Mouse (Mus musculus): ENCODE measurements at regions not wholly inside any gene's neighbourhood (a gene's known extent, or its start where the extent isn't known, plus 50 kb on each side); places are given as distances from the start of the nearest gene placed in this dataset.

DNA sequence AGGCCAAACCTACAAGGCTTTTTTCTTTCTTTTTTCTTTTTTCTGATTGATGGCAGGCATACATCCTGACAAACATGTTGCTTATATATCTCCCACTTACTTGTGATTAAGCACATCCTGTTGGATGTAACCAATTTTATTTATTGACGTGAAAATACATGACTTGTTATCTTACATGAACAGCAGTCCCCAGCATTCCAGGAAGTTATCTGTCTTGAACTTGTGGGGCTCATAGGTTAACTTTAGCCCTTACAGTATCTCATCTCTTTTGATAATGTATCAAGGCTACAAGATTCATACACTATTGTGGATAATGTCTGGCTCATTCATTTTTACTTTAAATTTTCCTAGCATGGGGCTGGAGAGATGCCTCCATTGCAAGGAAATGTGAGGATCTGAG, 852.0 kb upstream of the Agtr1b start:
- DNase-seq (ENCODE audit: low read depth), result no peak

DNA sequence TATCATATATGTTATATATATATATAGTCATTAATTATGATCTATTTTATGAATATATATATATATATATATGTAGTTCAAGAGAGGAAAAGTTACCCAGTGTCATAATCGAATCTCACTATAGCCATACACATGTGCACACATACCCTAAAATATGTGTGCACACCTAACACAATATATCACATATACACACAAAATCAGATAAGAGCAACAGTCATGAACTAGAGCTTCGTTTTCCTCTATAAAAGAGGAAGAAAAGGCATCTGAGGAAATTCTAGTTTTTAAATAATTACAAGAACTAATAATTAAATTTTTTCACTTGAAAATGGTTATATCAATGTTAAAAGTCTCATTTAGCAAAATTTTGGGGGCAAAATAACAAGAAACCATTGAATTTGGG, 835.3 kb upstream of the Tbl1xr1 start:
- no peak for DNase-seq (ENCODE audit: low read depth)

DNA sequence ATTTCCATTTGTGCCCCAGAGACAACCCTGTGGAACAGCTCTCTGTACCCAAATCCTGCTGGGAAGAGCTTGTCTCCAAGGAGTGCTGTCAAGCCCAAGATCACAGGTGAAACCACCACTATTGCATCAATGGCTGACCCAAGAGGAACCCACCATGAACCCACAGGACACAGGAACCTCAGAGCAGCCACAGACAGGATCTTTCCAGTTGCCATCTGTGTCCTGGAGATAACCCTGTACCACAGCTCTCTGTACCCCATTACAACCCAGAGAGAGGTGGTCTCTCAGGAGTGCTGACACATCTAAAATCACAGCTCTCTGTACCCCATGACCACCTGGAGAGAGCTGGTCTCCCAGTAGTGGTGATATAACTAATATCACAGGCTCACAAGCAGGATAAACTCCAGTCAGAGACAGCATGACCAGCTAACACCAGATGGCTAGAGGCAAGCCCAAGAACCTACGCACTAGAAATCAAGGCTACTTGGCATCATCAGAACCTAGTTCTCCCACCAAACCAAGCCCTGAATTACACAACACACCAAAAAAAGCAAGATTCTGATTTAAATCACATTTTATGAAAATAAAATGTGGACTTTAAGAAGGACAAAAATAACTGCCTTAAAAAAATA, 820.2 kb upstream of the Tbl1xr1 start:
- DNase-seq (ENCODE audit: low read depth), result peak; percentile 49

DNA sequence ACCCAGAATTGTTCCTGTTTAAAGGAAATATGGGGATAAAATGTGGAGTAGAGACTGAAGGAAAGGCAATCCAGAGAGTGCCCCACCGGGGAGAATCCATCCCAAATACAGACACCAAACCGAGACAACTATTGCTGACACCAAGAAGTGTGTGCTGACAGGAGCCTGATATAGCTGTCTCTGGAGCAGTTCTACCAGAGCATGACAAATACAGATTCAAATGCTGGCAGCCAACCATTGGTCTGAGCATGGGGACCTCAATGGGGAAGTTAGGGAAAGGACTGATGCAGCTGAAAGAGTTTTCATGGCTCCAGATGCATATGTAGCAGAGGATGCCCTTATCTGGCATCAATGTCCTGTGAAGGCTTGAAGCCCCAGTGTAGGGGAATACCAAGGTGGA, 813.1 kb upstream of the Tbl1xr1 start:
- no peak for DNase-seq (ENCODE audit: low read depth)

DNA sequence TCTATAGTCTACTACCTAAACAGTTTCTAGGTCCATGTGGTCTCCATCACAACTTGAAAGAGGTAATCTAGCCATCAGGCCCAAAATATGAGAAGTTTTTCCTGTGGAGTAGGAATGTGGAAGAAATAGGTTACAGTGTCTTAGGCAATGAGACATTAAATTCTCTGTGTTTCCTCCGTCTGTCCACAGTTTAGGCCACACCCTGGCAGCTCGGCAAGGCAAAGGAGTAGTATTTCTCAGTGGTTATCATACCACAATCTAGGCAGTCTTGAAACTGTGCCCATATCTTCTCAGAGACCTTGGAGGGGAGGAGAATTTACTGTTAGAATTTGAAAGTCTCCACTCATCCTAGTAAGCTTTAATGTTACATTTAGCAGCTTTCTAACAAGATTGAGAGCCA, 811.0 kb upstream of the Tbl1xr1 start:
- DNase-seq (ENCODE audit: low read depth), result peak; percentile 58

DNA sequence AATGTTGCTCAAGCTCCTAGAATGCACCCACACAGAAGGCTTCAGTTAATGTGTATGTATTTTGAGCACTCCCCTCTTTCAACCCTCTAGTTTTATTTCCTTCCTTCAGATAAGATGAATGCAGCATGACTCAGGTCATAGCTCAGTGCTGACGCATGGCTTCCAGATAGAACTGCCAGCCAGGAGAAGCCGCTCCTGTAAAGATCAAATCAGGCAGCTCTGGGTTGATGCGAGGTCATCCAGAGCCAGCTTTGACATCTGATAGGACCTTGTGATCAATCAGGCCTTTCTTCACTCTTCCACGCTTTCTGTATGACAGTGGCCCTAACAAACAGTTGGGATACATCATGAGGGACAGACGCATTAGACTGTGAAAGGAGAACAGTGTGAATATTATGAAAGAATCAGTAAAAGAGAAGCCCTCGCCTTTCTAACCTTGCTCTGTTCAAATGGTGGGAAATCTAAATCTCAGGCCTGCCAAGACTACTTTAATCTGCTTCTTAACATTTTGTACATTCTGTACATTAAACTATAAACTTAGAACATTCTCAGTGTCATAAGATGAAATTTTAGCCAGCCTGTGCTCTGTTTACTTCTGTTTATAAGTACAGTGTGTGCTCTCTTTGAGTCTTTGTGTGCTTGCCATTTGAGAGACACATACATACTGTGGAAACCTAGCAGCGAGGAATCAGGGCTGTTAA, 807.9 kb upstream of the Tbl1xr1 start:
- peak; percentile 79 for DNase-seq (ENCODE audit: low read depth)

DNA sequence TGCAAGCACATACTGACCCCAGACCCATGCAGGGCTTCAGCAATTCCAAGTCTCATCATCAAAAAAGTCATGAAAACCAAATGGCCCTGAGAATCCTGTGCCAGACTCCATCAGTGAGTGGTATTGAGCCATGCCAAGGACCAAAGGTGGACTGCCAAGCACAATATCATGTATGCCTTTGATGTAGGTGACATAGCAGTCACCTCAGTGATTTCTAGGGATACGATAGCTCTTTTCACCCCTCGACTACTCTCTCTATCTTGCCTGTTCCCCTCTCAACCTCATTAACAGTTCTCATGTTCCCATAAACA, 807.4 kb upstream of the Tbl1xr1 start:
- DNase-seq (ENCODE audit: low read depth), result no peak

DNA sequence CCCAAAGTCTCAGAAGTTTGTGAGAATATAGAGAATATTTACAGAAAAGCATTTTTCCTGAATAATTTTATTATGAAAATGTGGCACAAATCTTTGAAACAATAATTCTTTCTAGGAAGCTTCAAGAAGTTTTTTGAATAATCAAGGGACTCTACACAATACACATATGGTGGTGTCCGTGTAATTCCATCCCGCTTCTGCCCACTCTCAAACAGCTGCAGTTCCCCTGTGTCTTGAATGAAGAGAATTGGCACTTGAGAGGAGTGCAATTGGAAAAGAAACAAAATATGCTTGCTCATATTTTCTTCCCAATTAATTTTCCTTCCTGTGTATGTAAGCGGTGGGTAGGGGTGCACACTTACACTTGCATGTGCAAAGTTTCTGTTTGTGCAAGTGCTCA, 805.7 kb upstream of the Tbl1xr1 start:
- no peak for DNase-seq (ENCODE audit: low read depth)

DNA sequence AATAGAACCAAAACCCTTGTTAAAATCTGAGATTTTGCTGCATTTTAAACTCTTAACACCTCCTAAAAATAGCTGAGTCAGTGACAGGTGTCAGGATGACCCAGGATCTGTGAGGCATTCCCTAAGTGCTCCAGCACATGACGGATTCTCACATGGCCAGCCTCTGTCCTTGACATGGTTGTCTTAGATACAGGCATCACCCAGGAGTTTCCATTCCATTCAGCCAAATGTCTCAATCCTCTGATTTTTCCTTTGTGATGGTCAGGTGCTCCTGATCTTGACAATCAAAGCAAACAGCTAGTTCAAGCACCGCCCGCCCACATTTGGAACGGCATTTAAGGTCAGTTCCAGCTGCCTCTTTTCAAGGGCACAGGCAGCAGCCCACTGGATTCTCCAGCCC, 804.2 kb upstream of the Tbl1xr1 start:
- DNase-seq (ENCODE audit: low read depth), result no peak

DNA sequence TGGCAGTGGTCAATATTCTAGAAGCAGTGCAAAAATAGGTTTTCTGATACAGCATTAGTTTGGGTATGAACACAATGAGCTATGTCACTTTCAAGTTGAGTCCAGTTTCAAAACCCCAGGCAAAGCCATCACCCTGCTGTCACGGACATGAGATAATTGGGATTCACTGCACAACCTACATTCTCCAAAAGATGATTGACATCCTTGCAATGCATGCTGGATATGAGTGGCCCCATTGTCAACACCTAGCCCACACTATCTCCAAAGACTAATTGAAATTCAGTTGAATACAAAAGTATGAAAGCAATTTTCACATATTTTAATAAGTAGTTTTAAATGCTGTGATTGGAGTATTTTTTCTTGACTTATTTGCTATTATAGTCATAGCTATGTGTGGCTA, 783.7 kb upstream of the Tbl1xr1 start:
- no peak for DNase-seq (ENCODE audit: low read depth)

DNA sequence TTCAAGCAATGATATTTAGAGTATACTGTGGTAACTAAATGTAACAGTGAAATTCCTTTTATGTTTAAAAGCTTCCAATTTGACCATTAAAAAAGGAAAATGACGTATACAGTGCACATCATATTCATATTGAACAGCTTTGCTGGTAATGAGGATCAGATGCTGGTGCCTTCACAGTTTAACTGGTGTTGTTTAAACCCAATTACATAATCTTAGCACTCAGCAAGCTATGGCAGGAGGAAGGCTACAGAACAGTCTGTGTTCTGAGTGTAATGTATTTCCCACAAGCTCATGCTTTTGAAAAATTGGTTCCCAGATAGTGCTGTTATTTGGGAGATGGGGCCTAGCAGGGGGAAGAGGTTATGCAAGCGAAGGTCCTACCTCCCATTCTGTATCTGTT, 783.1 kb upstream of the Tbl1xr1 start:
- DNase-seq (ENCODE audit: low read depth), result no peak

DNA sequence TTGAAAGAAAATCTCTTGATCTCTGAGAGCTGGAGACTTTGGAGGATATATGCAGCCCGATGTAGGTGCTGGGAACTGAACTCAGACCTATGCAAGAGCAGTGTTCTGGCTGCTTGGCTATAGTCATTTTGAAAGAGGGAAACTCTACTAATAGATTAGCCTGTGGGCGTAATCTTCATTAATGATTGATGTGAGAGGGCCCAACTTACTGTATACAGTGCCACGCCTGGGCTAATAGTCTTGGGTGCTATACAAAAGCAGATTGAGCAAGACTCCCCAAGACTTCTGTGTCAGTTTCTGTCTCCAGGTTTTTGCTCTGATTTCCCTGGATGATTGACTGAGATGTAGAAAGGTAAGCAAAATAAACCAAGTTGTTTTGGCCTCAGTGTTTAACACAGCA, 781.7 kb upstream of the Tbl1xr1 start:
- DNase-seq (ENCODE audit: low read depth), result no peak

DNA sequence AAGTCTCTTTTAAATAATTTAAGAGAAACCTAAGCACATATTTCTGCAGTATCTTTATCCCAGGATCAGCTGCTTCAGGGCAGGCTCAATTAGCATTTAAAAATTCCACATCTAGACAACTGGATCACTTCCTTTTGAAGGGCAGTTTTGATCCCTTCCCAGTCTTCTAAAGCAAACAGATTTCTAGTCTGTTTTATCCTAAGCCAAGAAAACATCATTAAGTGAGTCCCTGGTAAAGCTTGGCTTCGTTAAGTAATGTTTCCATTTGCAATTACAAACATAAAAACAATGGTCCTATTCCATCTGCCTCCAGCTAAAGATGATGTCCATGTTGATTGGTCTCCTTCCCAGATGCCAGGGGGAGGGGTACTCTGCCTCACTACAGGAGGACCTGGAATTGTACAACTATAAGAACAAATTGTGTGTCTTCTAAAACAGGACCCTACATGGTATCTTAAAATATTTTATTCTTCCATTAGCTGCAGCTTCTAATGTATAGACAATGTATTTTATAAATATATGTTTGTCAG, 779.8 kb upstream of the Tbl1xr1 start:
- DNase-seq (ENCODE audit: low read depth), result no peak

DNA sequence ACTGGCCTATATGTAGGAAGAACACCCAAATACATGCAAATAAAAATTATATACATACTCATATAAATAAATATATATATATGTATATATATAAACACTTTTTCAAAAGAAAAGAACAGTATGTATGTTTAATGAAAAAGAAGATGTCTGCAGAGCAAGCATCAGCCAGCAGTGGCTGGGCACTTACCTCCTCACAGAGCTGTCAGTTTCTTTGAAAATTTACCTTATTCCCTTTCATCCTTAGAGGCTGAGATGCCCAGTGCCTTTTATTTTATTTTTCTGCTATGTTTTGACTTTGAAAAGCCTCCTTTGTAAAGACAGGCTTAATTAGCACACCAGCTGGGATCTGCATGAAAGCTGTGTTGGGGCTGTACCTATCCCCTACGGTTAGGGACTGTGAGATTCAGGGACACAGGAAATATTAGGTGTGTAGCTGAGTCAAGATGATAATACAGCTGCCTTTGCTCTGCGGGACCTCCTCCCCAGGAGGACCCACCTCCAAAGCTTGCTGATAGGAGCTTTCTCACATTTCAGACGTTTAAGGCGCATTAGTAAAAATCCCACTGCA, 751.0 kb upstream of the Tbl1xr1 start:
- DNase-seq (ENCODE audit: low read depth), result no peak

DNA sequence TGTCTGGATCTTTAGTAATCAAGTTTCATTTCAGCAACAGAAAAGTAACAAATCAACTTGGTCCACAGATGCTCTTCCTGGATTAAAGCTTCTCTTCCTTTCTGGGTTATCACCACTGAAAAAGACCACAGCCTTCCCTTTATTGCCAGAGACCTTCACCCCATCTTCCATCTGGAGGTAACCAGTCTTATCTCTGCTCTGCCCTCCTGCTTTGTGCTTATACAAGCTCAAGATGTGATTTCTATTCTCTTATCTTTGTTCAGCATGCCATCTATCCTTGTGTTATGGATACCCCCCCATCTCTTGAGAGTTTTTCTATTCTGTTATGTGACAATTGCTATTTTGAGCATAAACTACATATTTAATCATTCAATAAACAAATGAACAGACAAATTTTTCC, 734.5 kb upstream of the Tbl1xr1 start:
- DNase-seq (ENCODE audit: low read depth), result peak; percentile 2

DNA sequence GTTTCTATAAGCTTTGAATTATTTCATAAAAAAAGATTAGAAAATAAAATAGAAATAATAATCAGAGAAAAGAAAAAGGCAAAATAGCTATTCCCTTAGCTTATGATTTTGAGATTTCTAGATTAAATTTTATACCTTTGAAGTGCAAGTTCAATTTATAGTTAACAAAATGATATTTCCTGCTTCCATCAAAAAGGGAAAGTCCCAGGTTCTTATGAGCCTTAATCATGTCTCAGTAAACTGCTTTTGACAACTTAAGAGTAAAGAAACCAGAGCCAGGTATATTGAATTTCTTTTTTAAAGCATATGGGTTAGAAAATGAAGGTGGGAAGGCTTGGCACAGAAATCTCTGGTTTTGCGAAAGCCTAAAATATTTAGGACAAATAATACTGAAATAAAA, 733.4 kb upstream of the Tbl1xr1 start:
- DNase-seq (ENCODE audit: low read depth), result no peak

DNA sequence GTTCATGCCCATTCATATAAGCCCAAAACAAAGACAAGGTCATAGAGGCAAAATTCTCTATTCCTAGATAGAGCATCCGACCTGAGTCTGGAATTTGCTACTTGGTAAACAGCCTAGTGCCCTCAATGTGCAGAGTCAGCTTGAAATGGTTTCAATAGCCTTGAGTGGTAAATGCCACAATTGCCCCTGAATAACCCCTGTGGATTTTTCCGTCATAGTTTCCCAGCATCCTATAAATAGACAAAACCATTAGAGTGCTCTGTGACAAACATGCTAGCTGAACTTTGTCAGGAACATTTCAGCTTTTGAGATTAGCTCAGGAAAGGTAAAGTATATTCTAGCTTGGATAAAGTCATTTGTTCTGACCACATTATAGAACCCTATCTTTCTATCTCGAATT, 727.0 kb upstream of the Tbl1xr1 start:
- DNase-seq (ENCODE audit: low read depth), result no peak

DNA sequence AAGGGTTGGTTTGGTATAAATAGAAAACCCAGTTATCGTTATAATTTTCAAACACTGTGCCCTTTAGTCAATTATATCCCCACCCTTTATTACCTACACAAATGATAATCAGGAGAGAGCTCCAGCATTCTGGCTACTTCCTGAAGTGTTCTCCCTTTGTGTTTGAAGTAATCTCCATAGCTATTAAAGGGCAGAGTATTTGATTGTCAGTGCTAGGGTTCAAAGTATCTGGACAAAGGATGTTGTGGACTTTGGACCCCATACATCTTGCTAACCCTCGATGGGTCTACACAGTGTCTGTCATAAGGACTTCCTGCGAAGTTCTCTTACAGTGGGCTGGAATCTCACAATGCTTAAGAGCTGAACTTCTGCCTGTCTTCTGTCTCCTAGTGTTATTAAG, 720.3 kb upstream of the Tbl1xr1 start:
- no peak for DNase-seq (ENCODE audit: low read depth)

DNA sequence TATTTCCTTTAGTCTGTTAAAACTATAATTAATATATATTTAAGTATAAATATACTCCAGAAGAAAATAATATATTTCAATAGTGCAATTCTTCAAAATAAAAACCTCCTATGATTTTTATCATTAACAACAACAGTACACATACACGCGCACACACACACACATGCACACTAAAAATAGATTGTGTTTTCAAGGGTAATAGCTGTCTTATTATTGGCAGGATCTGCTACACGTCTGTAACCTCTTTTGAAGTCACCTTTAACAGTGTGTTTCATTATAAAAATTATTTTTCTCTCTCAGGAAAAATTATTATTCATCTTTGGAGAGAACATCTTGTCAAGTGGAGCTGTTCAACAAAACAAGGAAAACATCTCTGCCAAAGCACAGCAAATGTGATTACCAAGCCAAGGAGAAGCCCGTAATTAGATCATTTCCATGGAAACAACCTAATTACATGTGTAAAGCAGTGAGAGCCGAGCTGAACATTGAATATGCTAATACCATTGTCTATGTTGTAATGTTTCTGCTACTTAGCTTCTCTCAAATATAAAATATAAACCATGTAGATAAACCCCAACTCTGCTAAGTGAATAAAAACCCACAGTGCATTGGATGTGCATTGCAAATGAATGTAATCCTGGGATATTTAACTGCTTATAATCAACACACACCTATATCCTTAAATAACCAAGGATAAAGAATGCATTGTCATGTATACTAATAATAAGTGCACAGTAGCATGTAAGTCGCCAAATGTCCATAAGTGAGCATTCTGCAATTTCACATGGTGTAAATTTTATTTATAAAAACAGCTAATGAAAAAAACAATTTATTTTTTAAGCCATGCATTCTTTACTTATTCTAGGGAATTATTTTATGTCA, 719.4 kb upstream of the Tbl1xr1 start:
- no peak for DNase-seq (ENCODE audit: low read depth)

DNA sequence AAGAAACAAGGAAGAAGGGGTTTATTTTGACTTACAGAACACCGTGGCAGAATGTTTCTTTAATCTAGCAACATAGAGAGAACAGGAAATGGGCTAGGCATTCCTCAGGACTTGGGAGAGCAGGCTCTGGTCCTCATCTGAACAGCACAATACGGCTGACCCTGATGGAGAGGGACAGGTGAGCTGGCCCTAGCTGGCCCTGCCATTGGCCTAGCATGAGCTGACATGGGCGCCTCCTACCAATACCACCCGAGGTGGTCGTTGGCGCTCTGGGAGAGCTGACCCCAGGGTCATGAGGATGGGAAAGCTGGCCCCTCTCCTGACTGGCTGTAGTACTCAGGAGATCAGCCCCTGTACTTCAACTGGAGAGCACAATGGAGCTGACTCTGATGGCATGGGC, 718.4 kb upstream of the Tbl1xr1 start:
- no peak for DNase-seq (ENCODE audit: low read depth)

DNA sequence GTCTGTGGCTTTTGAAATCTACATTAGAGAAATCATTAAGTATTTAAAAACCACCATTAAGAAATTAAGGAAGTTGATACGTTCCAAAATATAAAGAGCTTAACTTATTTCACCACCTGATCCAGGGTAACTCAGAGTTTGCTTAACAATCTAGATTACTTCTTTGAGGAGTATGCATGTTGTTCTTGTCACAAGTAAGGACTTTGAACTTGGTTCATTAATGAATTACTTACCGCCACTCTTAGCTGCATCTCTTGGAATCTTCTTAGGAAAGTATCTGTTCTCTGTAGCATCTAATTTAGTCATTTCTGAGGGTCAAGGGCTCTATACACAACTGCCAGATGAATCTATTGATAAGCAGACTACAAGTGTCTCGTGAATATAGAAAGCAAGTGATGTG, 715.4 kb upstream of the Tbl1xr1 start:
- no peak for DNase-seq (ENCODE audit: low read depth)

DNA sequence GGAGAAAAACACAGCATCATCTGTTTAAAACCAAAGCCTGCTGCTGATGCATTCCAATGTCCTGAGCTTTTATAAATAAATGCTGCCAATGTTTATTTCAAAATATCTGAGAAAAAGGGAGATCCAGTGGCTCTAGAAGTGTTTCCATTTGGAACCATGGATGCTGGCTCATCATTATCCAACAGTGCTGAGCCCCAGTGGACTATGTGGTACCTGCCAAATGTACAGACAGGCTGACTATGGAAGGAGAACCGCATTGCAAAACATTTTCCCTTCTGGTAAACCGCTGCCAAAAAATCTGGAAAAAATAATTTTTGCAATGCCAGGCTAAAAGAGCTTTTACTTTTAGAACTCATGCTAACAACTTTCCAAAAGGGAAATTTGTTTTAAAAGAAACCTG, 696.6 kb upstream of the Tbl1xr1 start:
- DNase-seq (ENCODE audit: low read depth), result no peak

DNA sequence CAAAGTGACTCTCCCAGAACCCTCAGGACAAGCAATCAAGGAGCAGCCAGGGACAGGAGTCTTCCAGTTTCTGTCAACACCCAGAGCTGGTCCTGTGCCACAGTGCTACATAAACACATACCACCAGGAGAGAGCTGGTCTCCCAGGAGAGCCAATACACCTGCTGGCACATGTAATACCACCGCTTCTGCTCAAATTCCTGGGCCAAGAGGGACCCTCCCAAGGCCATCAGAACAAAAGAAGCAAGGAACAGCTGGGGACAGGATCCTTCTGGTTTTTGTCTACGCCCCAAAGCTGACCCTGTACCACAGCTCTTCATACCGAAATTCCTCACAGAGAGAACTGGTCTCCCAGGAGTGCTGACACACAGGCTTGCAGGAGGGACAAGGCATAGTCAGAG, 695.4 kb upstream of the Tbl1xr1 start:
- DNase-seq (ENCODE audit: low read depth), result no peak
